Mouse (Mus musculus) telencephalon, adult 2 months (tissue): Measurements from ENCODE around the gene Tmprss6.

ENCODE experiments used
- DNase-seq: peaks from one replicate; pipeline ENCODE4 v3.0.0-alpha.2; 2011; ENCODE audit warnings: low read depth, low spot score

Gene Tmprss6

DNA sequence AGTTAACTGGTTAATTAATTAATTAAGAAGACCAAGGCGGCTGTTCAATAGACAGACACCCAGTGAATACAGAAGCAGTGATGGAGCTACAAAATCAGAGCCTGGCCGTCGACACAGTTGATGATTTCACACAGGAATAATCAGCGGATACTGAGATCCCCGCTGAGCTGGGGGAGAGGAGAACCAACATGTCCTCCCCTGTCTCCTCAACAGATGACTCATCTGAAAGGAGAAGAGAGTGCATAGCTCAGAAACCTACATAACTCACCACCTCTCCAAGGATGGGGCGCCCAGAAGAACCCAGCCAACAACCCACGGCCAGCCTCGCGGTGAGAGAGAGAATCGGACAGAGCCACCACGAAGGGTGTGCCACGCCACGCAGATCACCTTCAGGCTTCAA lies 48.0 kb downstream of the Tmprss6 start:
- DNase-seq, result no peak

- DNase-seq, result no peak
Measured at GRCm38 (mm10) chr15:78416937-78417336, 51.5 kb downstream of the Tmprss6 start.

- no peak for DNase-seq
Measured at GRCm38 (mm10) chr15:78414157-78414556, 54.3 kb downstream of the Tmprss6 start.

- DNase-seq, result no peak
Measured at GRCm38 (mm10) chr15:78413719-78414117, 54.7 kb downstream of the Tmprss6 start.

DNA sequence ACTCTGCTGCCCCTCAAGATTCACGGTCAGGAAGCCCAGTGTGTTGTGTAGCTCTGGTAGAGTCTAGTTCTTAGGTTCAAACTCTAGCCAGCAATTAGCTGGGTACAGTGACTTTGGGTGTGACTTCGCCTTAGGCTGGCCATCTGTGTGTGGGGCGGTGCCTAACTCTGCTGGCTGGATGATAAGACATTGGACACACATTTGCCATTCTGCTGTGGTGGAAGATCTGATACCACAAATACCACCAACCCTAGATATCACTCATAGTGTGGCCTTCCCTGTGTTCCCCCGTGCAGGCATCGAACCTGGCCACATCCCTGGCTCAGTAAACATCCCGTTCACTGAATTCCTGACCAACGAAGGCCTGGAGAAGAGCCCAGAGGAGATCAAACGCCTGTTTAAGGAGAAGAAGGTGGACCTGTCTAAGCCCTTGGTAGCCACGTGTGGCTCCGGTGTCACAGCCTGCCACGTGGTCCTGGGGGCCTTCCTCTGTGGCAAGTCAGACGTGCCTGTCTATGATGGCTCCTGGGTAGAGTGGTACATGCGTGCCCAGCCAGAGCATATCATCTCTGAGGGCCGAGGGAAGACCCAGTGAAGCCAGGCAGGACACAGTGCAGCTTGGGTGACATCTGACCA lies 55.2 kb downstream of the Tmprss6 start:
- no peak for DNase-seq

DNA sequence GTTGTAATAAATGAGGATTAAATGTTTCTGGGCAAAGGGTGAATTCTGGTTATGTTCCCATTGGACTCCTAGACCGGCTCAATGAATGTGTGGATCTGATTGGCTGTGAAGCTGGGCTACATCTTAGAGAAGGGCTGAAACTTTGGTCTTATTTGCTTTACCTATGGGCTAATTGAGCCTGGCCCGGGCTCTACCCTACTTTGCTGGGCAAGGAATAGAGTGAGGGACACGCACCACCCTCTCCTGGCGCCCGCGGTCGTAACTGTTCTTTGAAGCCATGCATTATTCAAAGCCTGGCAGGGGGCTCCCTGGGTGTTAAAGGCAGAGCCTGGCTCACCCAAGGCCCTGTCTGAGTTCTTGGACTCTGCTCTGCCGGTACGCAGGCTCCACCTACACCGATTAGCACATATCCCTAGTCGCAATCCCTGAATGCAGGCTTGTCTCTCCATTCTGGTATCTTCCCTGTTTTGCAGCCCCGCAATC lies 58.8 kb downstream of the Tmprss6 start:
- no peak for DNase-seq

- DNase-seq, result peak; percentile 85
Measured at GRCm38 (mm10) chr15:78406293-78406934, 62.0 kb downstream of the Tmprss6 start, which contains the start of gene Mpst. Mpst (plus strand) TSS chr15:78406416.

DNA sequence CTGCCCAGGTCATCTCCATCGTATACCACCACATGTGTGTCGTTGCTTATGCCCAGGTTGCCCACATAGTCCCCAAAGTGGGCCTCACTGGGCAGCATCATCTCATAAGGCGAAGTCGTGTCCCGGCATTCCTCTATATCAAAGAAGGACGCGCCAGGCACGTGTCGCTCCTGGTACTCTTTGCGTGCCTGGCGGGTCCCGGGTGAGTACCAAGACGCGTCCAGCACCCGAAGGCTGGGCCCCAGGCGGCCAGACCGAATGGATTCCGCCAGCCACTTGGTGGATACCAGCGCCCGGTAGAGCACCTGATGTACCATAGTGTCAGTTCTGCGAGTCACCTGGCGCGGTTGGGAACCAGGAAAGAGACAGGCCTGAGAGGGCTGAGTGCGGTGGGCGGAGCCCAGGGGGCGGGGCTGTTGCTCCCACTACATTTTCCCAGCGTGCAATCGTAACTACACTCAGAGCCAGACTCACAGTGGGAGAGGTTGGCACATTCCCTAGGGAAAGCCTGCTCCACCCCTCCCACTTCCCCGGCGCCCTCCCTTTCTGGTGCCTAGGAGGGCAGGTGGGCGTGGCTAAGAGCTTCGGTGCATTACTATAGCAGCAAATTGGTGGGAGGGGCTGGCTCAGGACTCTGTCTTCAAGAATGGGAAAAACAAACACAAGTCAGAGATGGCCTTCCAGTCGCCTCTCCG lies 62.8 kb downstream of the Tmprss6 start, which contains the start of gene Tst:
Gene Tst, minus strand, starts transcription at position 391 of the 695 bp plus-strand sequence.
- DNase-seq, result peak; percentile 73

DNA sequence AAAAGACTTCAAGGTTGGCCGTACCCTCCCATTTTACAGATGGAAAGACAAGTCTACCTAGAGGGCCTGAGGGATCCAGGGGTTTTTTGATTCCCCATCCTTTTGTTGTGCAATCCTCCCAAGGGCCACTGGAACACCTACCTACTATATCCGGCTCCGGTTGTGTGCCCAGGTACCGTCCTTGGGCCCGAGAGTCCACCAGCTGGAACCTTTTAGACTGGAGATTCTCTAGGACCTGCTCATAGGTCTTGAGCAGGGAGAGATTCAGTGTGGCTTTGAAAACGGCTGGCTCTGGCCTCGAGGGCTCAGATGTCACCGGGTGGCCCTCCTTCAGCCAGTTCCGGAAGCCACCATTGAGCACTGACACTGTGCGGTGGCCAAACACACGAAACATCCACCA lies 63.3 kb downstream of the Tmprss6 start:
- no peak for DNase-seq

- no peak for DNase-seq
Measured at GRCm38 (mm10) chr15:78403896-78404295, 64.5 kb downstream of the Tmprss6 start.

GRCm38 (mm10) chr15:78403301-78403741 lies 65.1 kb downstream of the Tmprss6 start:
- no peak for DNase-seq

DNA sequence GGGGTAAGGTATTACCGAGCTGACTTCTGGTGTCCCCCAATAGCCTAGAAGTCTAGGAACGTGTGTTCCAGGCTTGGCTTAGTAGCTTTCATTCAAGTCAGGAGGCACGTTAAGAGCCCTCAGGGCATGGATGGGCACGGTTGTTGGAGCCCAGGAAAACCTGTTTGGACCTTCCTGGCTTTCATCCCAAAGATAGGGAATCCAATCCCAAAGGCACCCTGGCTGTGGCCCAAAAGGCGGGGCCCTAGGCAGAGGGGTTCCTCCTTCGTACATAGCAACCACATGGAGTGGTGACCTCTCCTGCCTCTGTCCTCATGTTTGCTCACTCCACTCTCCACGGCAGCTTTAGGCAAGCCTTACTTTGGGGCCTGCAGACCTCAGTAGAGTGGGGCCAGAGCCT lies 66.0 kb downstream of the Tmprss6 start:
- no peak for DNase-seq

- no peak for DNase-seq
Measured at GRCm38 (mm10) chr15:78401921-78402320, 66.5 kb downstream of the Tmprss6 start.

- no peak for DNase-seq
Measured at GRCm38 (mm10) chr15:78401345-78401744, 67.1 kb downstream of the Tmprss6 start.

- DNase-seq, result no peak
Measured at GRCm38 (mm10) chr15:78395478-78395962, 72.9 kb downstream of the Tmprss6 start, which contains the start of gene Tex33. Tex33 (minus strand) TSS chr15:78395912.

- DNase-seq, result no peak
Measured at GRCm38 (mm10) chr15:78390855-78391254, 77.6 kb downstream of the Tmprss6 start.
